Mouse (Mus musculus) limb, embryonic 12.5 days (tissue): ENCODE results near the gene Atp6v0a2. TPM values are rescaled to one million over a fixed set of nuclear protein-coding genes. Genes with fewer than 3 reads are reported as not detected.
"Not testable (repeated sequence)": the region's sequence is repeated elsewhere in the genome, so short reads cannot be mapped to it uniquely, and the experiment has no call there.

Source experiments
- ATAC-seq: fragments of 200-750 bp; cut with Nextera tagmentation; 2 replicates; pipeline ENCODE4 v1.8.0; 2017; ENCODE audit warnings: low read depth, moderate TSS enrichment; ENCODE audit not compliant: insufficient number of reproducible peaks, insufficient read depth, low FRiP score, low TSS enrichment
- H3K27ac ChIP-seq: fragments of 300-500 bp; sonication (generic); 2 replicates; pipeline ENCODE4 v1.5.1; 2016; ENCODE audit warnings: mild to moderate bottlenecking, moderate library complexity
- H3K27me3 ChIP-seq: fragments of 300-500 bp; sonication (generic); 2 replicates; pipeline ENCODE4 v1.6.1; 2016; ENCODE audit warnings: mild to moderate bottlenecking, moderate library complexity
- H3K36me3 ChIP-seq: fragments of 300-500 bp; sonication (generic); 2 replicates; pipeline ENCODE4 v1.6.1; 2016; ENCODE audit warnings: mild to moderate bottlenecking, moderate library complexity
- H3K4me1 ChIP-seq: fragments of 300-500 bp; sonication (generic); replicated peaks from 2 replicates; pipeline ENCODE4 v1.6.1; 2016
- H3K4me2 ChIP-seq: fragments of 300-500 bp; sonication (generic); 2 replicates; pipeline ENCODE4 v1.6.1; 2016; ENCODE audit warnings: mild to moderate bottlenecking, moderate library complexity
- H3K4me3 ChIP-seq: fragments of 300-500 bp; sonication (generic); replicated peaks from 2 replicates; pipeline ENCODE4 v1.5.1; 2016; ENCODE audit warnings: mild to moderate bottlenecking
- H3K9ac ChIP-seq: fragments of 300-500 bp; sonication (generic); replicated peaks from 2 replicates; pipeline ENCODE4 v1.6.1; 2016; ENCODE audit warnings: mild to moderate bottlenecking, moderate library complexity
- H3K9me3 ChIP-seq: fragments of 300-500 bp; sonication (generic); 2 replicates; pipeline ENCODE4 v1.6.1; 2016; ENCODE audit warnings: mild to moderate bottlenecking, moderate library complexity
- WGBS: fragments of 180-500 bp; shearing (Covaris S2); methylation state at CpG from one replicate; pipeline ENCODE4 v1.1.7; 2016; 5-methylcytosine and 5-hydroxymethylcytosine counted together
- polyA plus RNA-seq: library from polyadenylated mRNA; unstranded; fragments of >200 nt; fragmentation: Nextera tagmentation; extraction: Ambion mirVana; gene quantifications from 2 replicates; pipeline ENCODE4 v1.2.1, GENCODE M21; 2016

The Atp6v0a2 gene
- 50.0 and 51.2 TPM in 2 replicates for polyA plus RNA-seq

- peaks cover 15% of the 10 kb centered on the region for H3K4me1 ChIP-seq
- ATAC-seq, result peak; percentile 92
- 1% methylated on average over 58 of the region's 58 CpGs for WGBS
- no peaks in the 10 kb centered on the region for H3K27me3 ChIP-seq
- H3K4me3 ChIP-seq, result peak within 1 kb of the TSS; percentile 91
- H3K9ac ChIP-seq, result peak within 1 kb of the TSS; percentile 83
- peak within 1 kb of the TSS; percentile 85 for H3K27ac ChIP-seq
- H3K36me3 ChIP-seq, result peaks cover 16% of the 10 kb centered on the region
- no peaks in the 10 kb centered on the region for H3K9me3 ChIP-seq
- peak within 1 kb of the TSS; percentile 66 for H3K4me2 ChIP-seq
These were observed at the start of gene Atp6v0a2 for GRCm38 (mm10) chr5:124628448-124629363. TSS of gene Atp6v0a2 (plus strand) at chr5:124628576.

- peak within 1 kb of the TSS; percentile 80 for H3K4me3 ChIP-seq
- H3K4me2 ChIP-seq, result peak within 1 kb of the TSS; percentile 90
- H3K36me3 ChIP-seq, result peaks cover 56% of the 10 kb centered on the region
- H3K9ac ChIP-seq, result peak within 1 kb of the TSS; percentile 78
- peaks cover 18% of the 10 kb centered on the region for H3K4me1 ChIP-seq
- no peak within 1 kb of the TSS for H3K27ac ChIP-seq
- no peaks in the 10 kb centered on the region for H3K27me3 ChIP-seq
- peak; percentile 85 for ATAC-seq
- H3K9me3 ChIP-seq, result no peaks in the 10 kb centered on the region
- WGBS, result under 1% methylated on average over 51 of the region's 51 CpGs
These were observed 49.6 kb upstream of the Atp6v0a2 start, which contains the start of the genes Eif2b1 and Gtf2h3 for GRCm38 (mm10) chr5:124578633-124579317. TSS of gene Eif2b1 (minus strand) at chr5:124579131. TSS of gene Gtf2h3 (plus strand) at chr5:124579140.

DNA sequence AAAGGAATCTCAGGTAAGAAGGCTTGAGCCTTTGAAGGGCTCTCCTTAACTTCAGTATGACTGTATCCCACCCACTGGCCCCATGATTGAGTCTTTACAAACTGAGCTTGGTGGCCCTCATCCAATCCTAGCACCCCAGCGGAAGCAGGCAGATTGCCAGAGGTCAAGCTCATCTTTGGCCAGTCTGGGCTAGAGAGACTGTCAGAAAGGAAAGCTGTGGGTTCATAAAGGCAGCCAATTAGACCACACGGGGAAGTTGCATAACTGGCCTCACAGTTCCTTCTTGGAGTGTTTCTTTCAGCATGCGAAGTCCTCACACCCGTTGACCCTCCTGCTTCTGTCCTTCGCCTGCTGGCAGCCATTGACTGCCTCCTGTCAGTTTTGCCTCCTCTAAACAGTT is 45.9 kb upstream of the Atp6v0a2 start:
- H3K27me3 ChIP-seq, result no peaks in the 10 kb centered on the region
- H3K4me1 ChIP-seq, result peaks cover 18% of the 10 kb centered on the region
- H3K36me3 ChIP-seq, result peaks cover 56% of the 10 kb centered on the region
- no peak overlapping the region for H3K4me2 ChIP-seq
- no peak overlapping the region for H3K9ac ChIP-seq
- no peak overlapping the region for H3K4me3 ChIP-seq
- 87% methylated on average over 5 of the region's 5 CpGs for WGBS
- H3K27ac ChIP-seq, result no peak overlapping the region
- no peak for ATAC-seq
- no peaks in the 10 kb centered on the region for H3K9me3 ChIP-seq

DNA sequence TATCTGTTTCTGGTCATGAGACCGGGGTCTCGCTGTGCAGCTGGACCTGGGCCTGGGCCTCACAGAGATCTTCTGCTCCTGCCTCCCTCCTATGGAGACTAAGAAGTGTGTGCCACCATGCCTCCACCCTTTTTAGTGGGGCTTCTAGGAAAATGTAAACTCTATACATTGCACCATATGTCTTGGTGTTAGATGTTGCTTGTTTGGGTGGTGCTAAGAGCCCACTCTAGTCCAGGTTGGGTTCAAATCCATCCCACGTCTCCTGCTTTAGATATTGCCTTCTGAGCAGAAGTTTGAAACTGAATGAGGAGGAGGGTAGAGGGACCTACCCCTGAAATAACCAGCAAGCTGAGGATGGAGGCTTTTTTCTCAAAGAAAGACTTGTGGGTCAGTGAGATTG is 35.6 kb upstream of the Atp6v0a2 start:
- H3K36me3 ChIP-seq, result peaks cover 85% of the 10 kb centered on the region
- H3K9ac ChIP-seq, result no peak overlapping the region
- no peaks in the 10 kb centered on the region for H3K4me1 ChIP-seq

GRCm38 (mm10) chr5:124598224-124599174 is 29.9 kb upstream of the Atp6v0a2 start:
- Histone ChIP-seq H3K27ac (no peak overlapping the region), H3K4me2 (peak overlapping the region; percentile 92)

More for the DNA sequence above, 35.6 kb upstream of the Atp6v0a2 start:
- WGBS, result 95% methylated on average over 3 of the region's 3 CpGs
- no peaks in the 10 kb centered on the region for H3K27me3 ChIP-seq
- H3K27ac ChIP-seq, result no peak overlapping the region
- H3K9me3 ChIP-seq, result no peaks in the 10 kb centered on the region
- H3K4me2 ChIP-seq, result no peak overlapping the region
- no peak for ATAC-seq
- H3K4me3 ChIP-seq, result no peak overlapping the region

DNA sequence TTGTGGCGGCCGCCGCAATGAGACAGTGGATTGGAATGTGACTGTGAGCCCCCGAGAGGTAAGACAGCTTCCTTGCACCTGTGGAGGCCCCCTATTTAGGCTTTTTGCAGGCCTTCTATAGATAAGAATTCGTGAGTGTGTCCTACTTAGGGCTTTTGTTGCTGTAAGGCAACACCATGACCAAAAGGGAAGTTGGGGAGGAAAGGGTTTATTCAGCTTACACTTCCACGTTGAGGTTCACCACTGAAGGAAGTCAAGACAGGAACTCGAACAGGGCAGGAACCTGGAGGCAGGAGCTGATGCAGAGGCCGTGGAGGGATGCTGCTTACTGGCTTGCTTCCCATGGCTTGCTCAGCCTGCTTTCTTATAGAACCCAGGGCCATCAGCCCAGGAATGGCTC is 28.6 kb upstream of the Atp6v0a2 start:
- H3K4me3 ChIP-seq, result 0 out of 2 replicates have a peak overlapping the region, but pooled peaks have one; percentile 85
- H3K9ac ChIP-seq, H3K27ac ChIP-seq, ATAC-seq, H3K27me3 ChIP-seq, H3K4me2 ChIP-seq, H3K9me3 ChIP-seq: not testable (repeated sequence)
- peaks cover 11% of the 10 kb centered on the region for H3K4me1 ChIP-seq
- 60% methylated on average over 8 of the region's 8 CpGs for WGBS
- H3K36me3 ChIP-seq, result peaks cover 33% of the 10 kb centered on the region

More at GRCm38 (mm10) chr5:124598224-124599174, 29.9 kb upstream of the Atp6v0a2 start:
- Histone ChIP-seq H3K4me3 (peak overlapping the region; percentile 85), H3K36me3 (peaks cover 43% of the 10 kb centered on the region), H3K4me1 (peaks cover 11% of the 10 kb centered on the region), H3K27me3 (no peaks in the 10 kb centered on the region), H3K9me3 (no peaks in the 10 kb centered on the region), H3K9ac (peak overlapping the region; percentile 66)
- WGBS, result 7% methylated on average over 30 of the region's 30 CpGs
- peak; percentile 99 for ATAC-seq

DNA sequence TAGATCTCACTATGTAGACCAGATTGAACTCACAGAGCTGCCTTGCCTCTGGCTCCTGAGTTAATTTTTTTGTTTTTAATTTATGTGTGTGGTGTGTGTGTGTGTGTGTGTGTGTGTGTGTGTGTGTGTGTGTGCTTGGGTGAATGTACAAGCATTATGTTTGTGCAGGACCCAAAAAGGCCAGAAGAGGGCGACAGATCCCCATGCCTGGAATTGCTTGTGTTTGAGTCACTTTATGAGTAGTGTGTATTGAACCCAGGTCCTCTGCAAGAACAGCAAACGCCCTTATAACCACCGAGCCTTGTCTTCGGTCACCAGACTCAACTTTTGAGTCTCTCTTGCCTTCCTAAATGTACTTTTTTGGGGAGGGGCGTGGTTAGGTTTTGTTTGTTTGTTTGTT is 26.0 kb upstream of the Atp6v0a2 start:
- peaks cover 9% of the 10 kb centered on the region; the same call in 1 of the 2 replicates for H3K36me3 ChIP-seq
- no peaks in the 10 kb centered on the region for H3K27me3 ChIP-seq
- WGBS, result 80% methylated on average over 5 of the region's 5 CpGs
- H3K4me2 ChIP-seq, result no peak overlapping the region
- ATAC-seq, result no peak
- H3K27ac ChIP-seq, result no peak overlapping the region
- H3K4me3 ChIP-seq, result no peak overlapping the region
- H3K9ac ChIP-seq, result no peak overlapping the region
- H3K9me3 ChIP-seq, result no peaks in the 10 kb centered on the region
- H3K4me1 ChIP-seq, result peaks cover 11% of the 10 kb centered on the region

DNA sequence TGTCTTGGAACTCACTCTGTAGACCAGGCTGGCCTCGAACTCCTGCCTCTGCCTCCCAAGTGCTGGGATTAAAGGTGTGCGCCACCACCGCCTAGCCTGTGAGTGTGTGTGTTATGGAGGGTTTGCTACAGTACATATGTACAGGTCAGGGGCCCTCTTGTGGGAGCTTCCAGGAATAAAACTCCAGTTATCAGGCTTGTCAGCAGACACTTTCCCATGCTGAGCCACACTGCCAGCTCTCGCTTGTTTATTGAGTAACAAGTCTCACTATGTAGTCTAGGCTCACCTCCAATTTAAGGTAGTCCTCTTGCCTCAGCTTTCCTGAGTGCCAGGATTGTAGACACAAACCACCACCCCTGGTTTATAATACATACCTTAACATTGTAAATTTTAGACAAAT is 24.1 kb upstream of the Atp6v0a2 start:
- ATAC-seq, result no peak
- 91% methylated on average over 4 of the region's 4 CpGs for WGBS
- Histone ChIP-seq H3K27me3 (no peaks in the 10 kb centered on the region), H3K27ac (no peak overlapping the region), H3K4me3 (no peak overlapping the region), H3K9me3 (no peaks in the 10 kb centered on the region), H3K4me1 (peaks cover 4% of the 10 kb centered on the region; the same call in 1 of the 2 replicates), H3K9ac (no peak overlapping the region), H3K36me3 (peaks cover 11% of the 10 kb centered on the region; the same call in 1 of the 2 replicates), H3K4me2 (no peak overlapping the region)

DNA sequence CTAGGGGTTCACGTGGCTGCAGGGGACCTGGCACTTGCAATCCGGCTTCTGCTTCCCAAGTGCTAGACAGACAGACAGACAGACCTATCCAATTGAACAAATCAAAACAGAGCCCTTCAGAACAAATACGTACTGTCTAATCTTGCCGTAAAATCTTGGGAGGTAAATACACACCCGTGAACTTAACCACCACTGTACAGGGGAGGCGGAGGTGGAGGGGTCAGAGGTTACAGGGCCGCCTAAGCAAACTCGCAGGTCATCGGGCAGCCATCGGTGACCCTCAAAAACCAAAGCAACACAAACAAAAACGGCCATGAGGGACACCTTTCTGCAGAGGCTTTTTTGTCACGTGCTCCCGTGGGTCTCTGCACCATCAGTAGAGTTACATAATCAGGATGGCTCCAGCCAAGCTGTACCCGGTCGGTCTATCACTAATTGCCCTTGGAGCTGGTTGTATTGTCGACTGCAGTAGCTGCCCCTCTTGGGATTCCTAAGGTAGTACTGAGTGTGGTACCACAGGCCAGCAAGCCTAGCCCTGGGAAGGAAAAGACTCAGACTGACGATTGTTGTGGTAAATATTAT is 23.2 kb upstream of the Atp6v0a2 start:
- Histone ChIP-seq H3K9ac (no peak overlapping the region), H3K9me3 (no peaks in the 10 kb centered on the region), H3K4me1 (no peaks in the 10 kb centered on the region), H3K27ac (no peak overlapping the region), H3K4me2 (no peak overlapping the region), H3K27me3 (no peaks in the 10 kb centered on the region), H3K36me3 (peaks cover 11% of the 10 kb centered on the region; the same call in 1 of the 2 replicates), H3K4me3 (no peak overlapping the region)
- no peak for ATAC-seq
- 88% methylated on average over 17 of the region's 17 CpGs for WGBS

DNA sequence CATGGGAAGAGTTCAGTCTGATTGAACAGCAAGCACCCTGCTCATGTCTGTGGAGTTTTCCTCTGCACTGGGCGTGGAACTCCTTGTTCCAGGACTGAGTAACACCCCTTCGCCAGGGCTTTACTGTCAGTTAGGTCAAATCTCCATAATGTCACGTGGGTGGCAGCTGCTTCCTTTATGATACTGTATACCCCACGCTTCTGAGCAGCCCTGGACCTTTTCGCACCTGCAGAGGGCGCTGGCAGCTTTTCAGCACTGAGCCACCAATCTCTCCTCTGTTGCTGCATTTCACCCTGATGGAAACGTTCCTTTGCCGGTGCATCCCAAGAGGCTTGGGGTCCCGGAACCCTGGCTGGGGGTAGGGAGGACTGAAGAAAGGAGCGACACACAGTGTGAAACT is 17.4 kb upstream of the Atp6v0a2 start:
- WGBS, result 76% methylated on average over 10 of the region's 10 CpGs

More for the DNA sequence above, 17.4 kb upstream of the Atp6v0a2 start:
- Histone ChIP-seq H3K4me3 (no peak overlapping the region), H3K27ac (no peak overlapping the region), H3K4me2 (no peak overlapping the region), H3K27me3 (no peaks in the 10 kb centered on the region), H3K9ac (no peak overlapping the region), H3K36me3 (peaks cover 31% of the 10 kb centered on the region), H3K9me3 (no peaks in the 10 kb centered on the region), H3K4me1 (no peaks in the 10 kb centered on the region)
- no peak for ATAC-seq
